Mouse (Mus musculus) liver, embryonic 16.5 days (tissue): Measurements from ENCODE around the gene Rassf10. TPM values are rescaled to one million over a fixed set of nuclear protein-coding genes. Genes with fewer than 3 reads are reported as not detected.
"Not testable (repeated sequence)": the region's sequence is repeated elsewhere in the genome, so short reads cannot be mapped to it uniquely, and the experiment has no call there.

Experiments
- ATAC-seq: fragments of 200-750 bp; cut with Nextera tagmentation; 2 replicates; pipeline ENCODE4 v1.8.0; 2017; ENCODE audit warnings: low read depth, mild to moderate bottlenecking, moderate number of reproducible peaks, moderate library complexity
- H3K27ac ChIP-seq: fragments of 300-500 bp; sonication (generic); 2 replicates; pipeline ENCODE4 v1.5.1; 2014; ENCODE audit warnings: mild to moderate bottlenecking, low read length
- H3K27me3 ChIP-seq: fragments of 300-500 bp; sonication (generic); 2 replicates; pipeline ENCODE4 v1.6.1; 2014; ENCODE audit warnings: low read depth, low read length, mixed read lengths; ENCODE audit not compliant: control insufficient read depth, insufficient read depth
- H3K36me3 ChIP-seq: fragments of 300-500 bp; sonication (generic); 2 replicates; pipeline ENCODE4 v1.6.1; 2014; ENCODE audit warnings: mild to moderate bottlenecking; ENCODE audit not compliant: control insufficient read depth, insufficient read depth
- H3K4me1 ChIP-seq: fragments of 300-500 bp; sonication (generic); 2 replicates; pipeline ENCODE4 v1.6.1; 2014; ENCODE audit warnings: low read depth, low read length, mixed read lengths; ENCODE audit not compliant: control insufficient read depth
- H3K4me2 ChIP-seq: fragments of 300-500 bp; sonication (generic); 2 replicates; pipeline ENCODE4 v1.6.1; 2014; ENCODE audit warnings: low read depth, low read length, mixed read lengths
- H3K4me3 ChIP-seq: fragments of 300-500 bp; sonication (generic); 2 replicates; pipeline ENCODE4 v1.5.1; 2014; ENCODE audit warnings: low read depth, mild to moderate bottlenecking, low read length
- H3K9ac ChIP-seq: fragments of 300-500 bp; sonication (generic); 2 replicates; pipeline ENCODE4 v1.6.1; 2014; ENCODE audit warnings: low read depth, low read length
- H3K9me3 ChIP-seq: fragments of 300-500 bp; sonication (generic); replicated peaks from 2 replicates; pipeline ENCODE4 v1.6.1; 2016; ENCODE audit warnings: low read length; ENCODE audit not compliant: control insufficient read depth
- WGBS: fragments of 180-500 bp; shearing (Covaris S2); extraction: QIAGEN DNeasy Blood & Tissue Kit; methylation state at CpG from one replicate; pipeline ENCODE4 v1.1.7; 2014; ENCODE audit not compliant: insufficient replicate concordance; 5-methylcytosine and 5-hydroxymethylcytosine counted together
- polyA plus RNA-seq: library from polyadenylated mRNA; unstranded; fragments of >200 nt; fragmentation: Nextera tagmentation; extraction: Ambion mirVana; gene quantifications from 2 replicates; pipeline ENCODE4 v1.2.1, GENCODE M21; 2015

Gene Rassf10
- polyA plus RNA-seq, 1 experiment from 2014 or later, result not detected

DNA sequence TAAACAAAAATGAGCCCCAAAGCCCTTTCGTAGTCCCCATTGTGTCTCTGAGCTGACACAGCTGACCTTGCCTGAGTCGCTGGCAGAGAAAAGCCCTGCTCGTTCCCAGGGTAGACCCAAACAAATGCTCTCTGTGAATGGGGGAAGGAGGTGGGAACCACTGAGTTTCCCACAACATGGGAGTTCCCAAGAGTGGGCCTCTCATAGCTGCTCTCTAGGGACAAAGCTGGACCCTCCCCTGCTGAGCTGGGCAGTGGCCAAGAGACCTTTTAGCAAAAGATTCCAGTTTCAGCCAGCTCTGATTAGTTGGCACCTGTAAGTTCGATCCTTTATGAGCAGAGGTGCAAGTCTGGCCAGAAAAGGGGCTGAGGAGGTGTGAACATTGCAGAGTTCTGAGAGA lies 31.0 kb upstream of the Rassf10 start:
- no peak for ATAC-seq
- Histone ChIP-seq H3K27me3 (no peaks in the 10 kb centered on the region), H3K9ac (no peak overlapping the region), H3K4me3 (no peak overlapping the region), H3K9me3 (no peaks in the 10 kb centered on the region), H3K4me2 (no peak overlapping the region), H3K4me1 (no peaks in the 10 kb centered on the region), H3K36me3 (no peaks in the 10 kb centered on the region), H3K27ac (no peak overlapping the region)
- 37% methylated on average over 4 of the region's 4 CpGs for WGBS

DNA sequence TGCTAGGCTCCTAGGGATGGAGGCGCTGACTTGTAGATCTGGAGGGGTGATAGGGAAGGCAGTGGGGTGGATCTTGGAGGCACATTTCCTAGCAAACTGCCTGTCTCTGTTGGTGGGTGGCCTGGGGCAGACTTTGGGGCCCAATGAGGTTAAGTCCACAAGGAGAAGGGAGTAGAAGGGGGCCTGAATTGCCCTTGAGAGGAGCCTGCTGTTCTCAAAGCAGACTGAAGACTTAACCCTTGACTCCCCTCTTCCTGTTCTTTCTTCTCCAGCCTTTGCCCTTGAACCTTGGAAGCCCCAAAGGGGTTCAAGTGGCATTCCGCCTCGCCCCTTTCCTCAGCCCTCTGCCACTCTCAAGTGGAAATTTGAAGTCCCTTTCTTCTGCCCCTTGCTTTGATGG lies 30.1 kb upstream of the Rassf10 start:
- H3K27ac ChIP-seq, result no peak overlapping the region
- ATAC-seq, result no peak
- no peak overlapping the region for H3K4me3 ChIP-seq
- no peaks in the 10 kb centered on the region for H3K27me3 ChIP-seq
- H3K36me3 ChIP-seq, result no peaks in the 10 kb centered on the region
- H3K4me1 ChIP-seq, result no peaks in the 10 kb centered on the region
- H3K9ac ChIP-seq, result no peak overlapping the region
- no peak overlapping the region for H3K4me2 ChIP-seq
- WGBS, result 47% methylated on average over 3 of the region's 3 CpGs
- H3K9me3 ChIP-seq, result no peaks in the 10 kb centered on the region

- H3K4me1 ChIP-seq, result no peaks in the 10 kb centered on the region
- H3K27me3 ChIP-seq, result no peaks in the 10 kb centered on the region
- no peaks in the 10 kb centered on the region for H3K36me3 ChIP-seq
- WGBS, result 38% methylated on average over 7 of the region's 7 CpGs
- H3K9ac ChIP-seq, result no peak overlapping the region
- no peak for ATAC-seq
- no peak overlapping the region for H3K27ac ChIP-seq
- no peaks in the 10 kb centered on the region for H3K9me3 ChIP-seq
- no peak overlapping the region for H3K4me2 ChIP-seq
- H3K4me3 ChIP-seq, result no peak overlapping the region
Observed at GRCm38 (mm10) chr7:112930669-112931068, 23.1 kb upstream of the Rassf10 start.

- not testable (repeated sequence) for H3K9ac ChIP-seq, H3K27ac ChIP-seq, H3K4me2 ChIP-seq, H3K36me3 ChIP-seq, H3K27me3 ChIP-seq, ATAC-seq, H3K4me3 ChIP-seq, H3K4me1 ChIP-seq, H3K9me3 ChIP-seq
- 26% methylated on average over 5 of the region's 5 CpGs for WGBS
Observed at GRCm38 (mm10) chr7:112935876-112936275, 17.9 kb upstream of the Rassf10 start.

GRCm38 (mm10) chr7:112937089-112937488 lies 16.7 kb upstream of the Rassf10 start:
- 28% methylated on average over 8 of the region's 8 CpGs for WGBS

DNA sequence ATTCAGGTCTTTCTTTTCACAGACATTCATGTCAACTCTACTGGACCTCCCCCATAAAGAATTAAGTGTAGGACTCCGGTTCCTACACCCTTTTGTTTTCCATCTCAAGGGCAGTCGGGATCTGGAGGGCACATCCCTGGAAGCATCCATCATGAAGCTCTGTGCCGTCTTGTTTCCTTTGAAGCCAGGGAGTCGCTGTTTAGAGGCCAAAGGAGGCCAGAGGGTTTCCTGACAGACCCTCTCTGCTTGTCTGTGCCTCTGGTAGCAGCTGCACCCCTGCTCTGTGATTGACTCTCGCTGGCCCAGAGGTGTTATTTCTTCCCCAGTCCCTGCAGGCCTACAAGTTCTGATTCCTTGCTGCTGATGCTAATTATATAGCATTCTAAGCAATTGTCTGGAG lies 14.8 kb upstream of the Rassf10 start:
- Histone ChIP-seq H3K36me3 (no peaks in the 10 kb centered on the region), H3K9ac (no peak overlapping the region), H3K27me3 (no peaks in the 10 kb centered on the region), H3K4me1 (no peaks in the 10 kb centered on the region), H3K9me3 (no peaks in the 10 kb centered on the region), H3K4me2 (no peak overlapping the region), H3K4me3 (no peak overlapping the region), H3K27ac (no peak overlapping the region)
- ATAC-seq, result no peak
- 25% methylated on average over 5 of the region's 5 CpGs for WGBS

More at GRCm38 (mm10) chr7:112937089-112937488, 16.7 kb upstream of the Rassf10 start:
- H3K9me3 ChIP-seq, result no peaks in the 10 kb centered on the region
- H3K27ac ChIP-seq, result no peak overlapping the region
- no peaks in the 10 kb centered on the region for H3K4me1 ChIP-seq
- no peaks in the 10 kb centered on the region for H3K36me3 ChIP-seq
- no peak overlapping the region for H3K9ac ChIP-seq
- no peak overlapping the region for H3K4me2 ChIP-seq
- no peak overlapping the region for H3K4me3 ChIP-seq
- no peak for ATAC-seq
- no peaks in the 10 kb centered on the region for H3K27me3 ChIP-seq

DNA sequence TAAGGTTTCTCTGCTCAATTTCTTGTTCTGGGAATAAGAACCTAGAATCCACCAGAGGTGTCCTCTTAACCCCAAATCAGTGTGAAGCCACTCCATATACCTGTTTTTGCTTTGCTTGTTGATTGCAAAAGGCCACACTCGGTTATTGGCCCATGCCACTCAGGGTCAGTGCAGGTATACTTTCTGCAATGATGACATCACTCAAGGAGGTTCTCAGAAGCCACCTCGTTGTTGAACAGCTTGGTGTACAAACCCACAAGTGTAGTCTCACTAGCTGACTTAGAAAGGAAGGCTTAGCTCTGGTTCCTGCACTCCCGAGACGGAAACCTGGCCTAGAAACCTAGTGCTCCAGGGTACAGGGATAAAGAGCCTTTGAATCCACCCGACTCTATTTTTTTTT lies 11.2 kb upstream of the Rassf10 start:
- Histone ChIP-seq H3K36me3 (no peaks in the 10 kb centered on the region), H3K4me2 (no peak overlapping the region), H3K9me3 (no peaks in the 10 kb centered on the region), H3K4me1 (no peaks in the 10 kb centered on the region), H3K27me3 (no peaks in the 10 kb centered on the region), H3K9ac (no peak overlapping the region), H3K27ac (no peak overlapping the region), H3K4me3 (no peak overlapping the region)
- ATAC-seq, result no peak
- 47% methylated on average over 5 of the region's 5 CpGs for WGBS

DNA sequence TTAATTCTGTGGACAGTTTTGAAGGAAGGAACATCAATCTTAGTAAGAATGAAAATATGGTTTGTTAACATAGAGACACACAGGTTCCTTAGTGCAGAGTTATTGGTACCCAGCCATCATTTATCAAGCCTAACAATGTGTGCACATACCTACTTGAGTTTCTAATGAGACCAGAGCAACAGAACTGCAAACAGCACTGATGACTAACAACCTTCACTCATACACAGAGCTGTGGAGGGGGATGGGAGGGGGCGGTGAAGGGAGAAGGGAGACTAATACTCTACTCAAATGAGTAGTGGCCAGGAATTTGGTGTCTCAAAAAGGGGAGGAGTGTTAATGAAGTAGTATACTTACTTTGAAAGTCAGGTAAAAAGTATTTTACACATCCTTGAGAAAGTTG lies 10.7 kb upstream of the Rassf10 start:
- no peaks in the 10 kb centered on the region for H3K27me3 ChIP-seq
- no peaks in the 10 kb centered on the region for H3K9me3 ChIP-seq
- no peak overlapping the region for H3K9ac ChIP-seq
- no peak overlapping the region for H3K4me2 ChIP-seq
- WGBS, result 58% methylated on average over 1 of the region's 1 CpGs
- no peak overlapping the region for H3K27ac ChIP-seq
- H3K36me3 ChIP-seq, result no peaks in the 10 kb centered on the region
- no peak for ATAC-seq
- no peaks in the 10 kb centered on the region for H3K4me1 ChIP-seq
- H3K4me3 ChIP-seq, result no peak overlapping the region

- ATAC-seq, result no peak
- Histone ChIP-seq H3K4me3 (no peak overlapping the region), H3K4me2 (no peak overlapping the region), H3K9me3 (no peaks in the 10 kb centered on the region), H3K27me3 (no peaks in the 10 kb centered on the region), H3K27ac (no peak overlapping the region), H3K36me3 (no peaks in the 10 kb centered on the region), H3K4me1 (no peaks in the 10 kb centered on the region), H3K9ac (no peak overlapping the region)
- 32% methylated on average over 6 of the region's 6 CpGs for WGBS
Observed at GRCm38 (mm10) chr7:112946706-112947105, 7.1 kb upstream of the Rassf10 start.
